Mouse (Mus musculus) kidney, adult 2 months (tissue): Measurements from ENCODE around the gene Zfp354c.

Source experiments
- CTCF ChIP-seq: fragments of 200-500 bp; conservative IDR thresholded peaks from 2 replicates; pipeline ENCODE4 v1.5.1; 2011; ENCODE audit warnings: low read depth, mild to moderate bottlenecking, control low read depth, low read length, moderate library complexity, mixed read lengths; ENCODE audit not compliant: insufficient read depth, insufficient read length
- POLR2A ChIP-seq: fragments of 200-500 bp; IDR thresholded peaks from one replicate; pipeline ENCODE4 v1.6.1; 2011; ENCODE audit warnings: low read depth, low read length, control low read depth

- TF ChIP-seq CTCF: peak; percentile 65
- TF ChIP-seq POLR2A: no peak
Observed at GRCm38 (mm10) chr11:50767039-50767438, 60.5 kb downstream of the Zfp354c start.
